Mouse (Mus musculus) brown adipose tissue, adult 24 weeks (tissue): ENCODE data around the gene Srms. TPM values are rescaled to one million over a fixed set of nuclear protein-coding genes. Genes with fewer than 3 reads are reported as not detected.
A peak's percentile ranks its signal among the peaks of the same experiment; 100 is the strongest.
"Not testable (repeated sequence)": the region's sequence is repeated elsewhere in the genome, so short reads cannot be mapped to it uniquely, and the experiment has no call there.

Source experiments
- H3K27ac ChIP-seq: fragments of 200-500 bp; replicated peaks from 2 replicates; pipeline ENCODE4 v1.5.1; 2012; ENCODE audit warnings: low read depth, mild to moderate bottlenecking, low read length
- H3K4me1 ChIP-seq: fragments of 200-500 bp; 2 replicates; pipeline ENCODE4 v1.6.1; 2012; ENCODE audit warnings: low read length, mixed read lengths; ENCODE audit not compliant: control insufficient read depth, insufficient read depth, insufficient read length
- H3K4me3 ChIP-seq: fragments of 200-500 bp; 2 replicates; pipeline ENCODE4 v1.5.1; 2012; ENCODE audit warnings: low read depth, mild to moderate bottlenecking, low read length, moderate library complexity; ENCODE audit not compliant: insufficient read depth
- polyA plus RNA-seq: library from polyadenylated mRNA; stranded (reverse); fragments of >200 nt; gene quantifications from 2 replicates; pipeline ENCODE4 v1.2.4, GENCODE M21; 2012; ENCODE audit not compliant: missing spikeins, insufficient read depth, insufficient read length

Gene Srms
- polyA plus RNA-seq, 1 experiment = 1.1 TPM

GRCm38 (mm10) chr2:181201606-181202005 lies 11.4 kb downstream of the Srms start:
- Histone ChIP-seq H3K27ac (no peak overlapping the region), H3K4me3 (no peak overlapping the region), H3K4me1 (no peaks in the 10 kb centered on the region)

- no peaks in the 10 kb centered on the region for H3K4me1 ChIP-seq
- H3K27ac ChIP-seq = no peak overlapping the region
- H3K4me3 ChIP-seq = no peak overlapping the region
These were observed 16.2 kb downstream of the Srms start for GRCm38 (mm10) chr2:181196628-181197300.

DNA sequence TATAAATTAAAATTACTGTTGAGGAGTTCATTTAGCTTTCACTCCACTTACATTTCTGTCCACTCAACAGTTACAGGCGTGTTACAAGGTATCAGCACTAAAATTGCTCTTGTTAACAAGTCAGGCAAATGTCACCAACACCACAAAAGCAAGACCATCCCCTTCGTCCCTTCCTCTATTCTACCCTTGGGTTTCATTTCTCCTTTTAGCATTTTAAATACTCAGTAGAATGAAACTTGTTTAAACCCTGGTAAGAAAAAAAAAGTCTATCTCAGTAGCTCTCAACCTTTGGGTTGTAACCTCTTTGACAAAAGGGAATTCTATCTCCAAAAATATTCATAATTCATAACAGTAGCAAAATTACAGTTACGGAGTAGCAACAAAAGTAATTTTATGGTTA lies 19.9 kb downstream of the Srms start:
- Histone ChIP-seq H3K4me3 (no peak overlapping the region), H3K4me1 (peaks cover 10% of the 10 kb centered on the region), H3K27ac (no peak overlapping the region)

- Histone ChIP-seq H3K4me1 (peaks cover 10% of the 10 kb centered on the region), H3K4me3 (no peak overlapping the region)
These were observed 21.0 kb downstream of the Srms start for GRCm38 (mm10) chr2:181191936-181192335.

DNA sequence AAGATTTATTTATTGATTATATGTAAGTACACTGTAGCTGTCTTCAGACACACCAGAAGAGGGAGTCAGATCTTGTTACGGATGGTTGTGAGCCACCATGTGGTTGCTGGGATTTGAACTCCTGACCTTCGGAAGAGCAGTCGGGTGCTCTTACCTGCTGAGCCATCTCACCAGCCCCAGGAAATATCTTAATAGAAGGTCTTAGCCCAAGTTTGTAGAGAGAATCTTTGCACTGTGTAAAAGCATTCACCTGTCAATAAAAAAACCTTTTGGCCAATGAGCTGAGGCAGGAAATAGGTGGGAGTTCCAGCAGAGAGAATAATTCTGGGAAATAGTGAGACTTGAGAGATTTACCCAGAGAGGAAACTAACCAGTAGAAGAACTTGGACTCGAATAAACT lies 21.6 kb downstream of the Srms start:
- H3K27ac ChIP-seq, H3K4me3 ChIP-seq: not testable (repeated sequence)
- H3K4me1 ChIP-seq = peaks cover 10% of the 10 kb centered on the region

More at GRCm38 (mm10) chr2:181191936-181192335, 21.0 kb downstream of the Srms start:
- no peak overlapping the region for H3K27ac ChIP-seq

GRCm38 (mm10) chr2:181189321-181189720 lies 23.7 kb downstream of the Srms start:
- Histone ChIP-seq H3K27ac (peak overlapping the region; percentile 99), H3K4me1 (peaks cover 10% of the 10 kb centered on the region), H3K4me3 (no peak overlapping the region)

DNA sequence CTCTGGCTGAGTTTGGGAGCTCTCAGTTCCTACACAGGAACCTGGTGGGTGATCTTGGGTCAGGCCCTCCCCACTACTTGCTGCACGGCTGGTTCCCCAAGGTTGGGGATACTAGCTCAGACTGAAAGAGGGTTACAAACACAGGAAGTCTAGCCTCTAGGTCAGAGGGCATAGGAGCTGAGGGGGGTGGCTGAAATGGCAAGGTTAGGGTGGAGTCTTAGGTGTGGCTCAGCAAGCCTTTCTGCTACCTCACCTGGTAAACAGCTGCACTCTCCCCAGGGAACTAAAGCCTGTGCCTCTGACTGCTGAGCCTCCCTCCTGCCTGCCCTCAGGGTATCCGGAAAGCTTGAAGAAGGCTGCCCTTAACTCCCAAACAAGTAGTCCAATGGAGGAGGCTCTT lies 24.3 kb downstream of the Srms start:
- H3K4me3 ChIP-seq = peak overlapping the region; percentile 16
- peak overlapping the region; percentile 99 for H3K27ac ChIP-seq
- peaks cover 10% of the 10 kb centered on the region for H3K4me1 ChIP-seq

DNA sequence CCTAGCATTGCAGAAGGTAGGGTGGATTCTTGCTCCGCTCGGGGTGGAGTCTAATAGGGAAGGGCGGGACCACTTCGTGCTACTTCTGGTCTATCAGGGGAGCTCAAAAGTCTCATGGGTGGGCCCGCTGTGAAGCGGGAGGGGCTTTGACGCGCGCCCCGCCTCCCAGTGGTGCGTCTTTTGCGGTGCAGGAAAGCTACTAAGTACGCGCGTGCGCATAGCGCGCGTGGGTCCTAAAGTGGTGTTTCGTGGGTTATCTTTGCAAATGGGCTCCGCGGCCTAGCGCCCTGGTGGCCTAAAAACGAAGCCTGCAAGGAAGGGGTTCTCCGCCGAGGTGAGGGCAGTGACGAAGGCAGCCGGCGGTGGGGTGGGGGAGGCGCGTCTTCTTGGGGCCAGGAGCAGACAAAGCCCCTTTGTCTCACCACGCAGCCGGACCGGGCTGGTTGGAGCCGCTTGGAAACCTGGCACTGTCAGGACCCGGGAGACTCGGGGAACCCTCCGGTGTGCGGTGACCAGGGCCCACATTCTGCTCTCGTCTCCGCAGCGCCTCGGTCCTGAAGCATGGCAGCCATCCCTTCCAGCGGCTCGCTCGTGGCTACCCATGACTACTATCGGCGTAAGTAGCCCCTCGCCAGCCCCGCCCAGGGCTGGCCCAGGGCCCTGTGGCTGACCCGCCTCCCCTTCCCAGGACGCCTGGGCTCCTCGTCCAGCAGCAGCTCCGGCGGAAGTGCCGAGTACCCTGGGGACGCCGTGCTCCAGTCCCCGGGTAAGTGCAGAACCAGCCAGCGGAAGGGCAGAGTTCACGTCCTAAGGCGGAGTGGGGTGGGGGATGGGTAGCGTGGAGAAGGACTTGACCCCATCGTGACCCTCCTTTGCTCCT lies 25.6 kb downstream of the Srms start, which contains the start of gene Ppdpf:
Gene Ppdpf (plus strand): TSS at position 127 of the 880 bp plus-strand sequence.
- peaks cover 10% of the 10 kb centered on the region for H3K4me1 ChIP-seq
- peak within 1 kb of the TSS; percentile 78 for H3K4me3 ChIP-seq
- H3K27ac ChIP-seq = peak within 1 kb of the TSS; percentile 99

DNA sequence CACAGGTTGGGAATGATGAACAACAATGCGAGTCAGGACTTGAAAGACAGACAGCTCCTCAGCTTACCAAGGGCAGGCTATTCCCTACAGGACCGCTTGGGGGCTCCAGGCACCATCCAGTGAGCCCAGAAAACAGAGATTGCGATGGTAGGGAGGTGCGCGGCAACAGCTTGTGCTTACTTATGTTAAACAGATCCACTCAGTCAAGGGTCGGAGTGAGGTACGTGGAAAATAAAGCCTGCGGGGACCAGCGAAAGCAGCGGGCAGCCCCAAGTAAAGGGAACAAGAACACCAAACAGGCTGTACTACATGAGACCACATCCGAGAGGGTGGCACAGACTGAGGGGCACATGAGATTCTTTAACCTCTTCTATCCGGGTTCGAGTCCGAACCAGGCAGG lies 26.4 kb downstream of the Srms start:
- Histone ChIP-seq H3K4me1 (peaks cover 10% of the 10 kb centered on the region), H3K27ac (peak overlapping the region; percentile 72), H3K4me3 (peak overlapping the region; percentile 78)

GRCm38 (mm10) chr2:181180898-181181297 lies 32.1 kb downstream of the Srms start:
- Histone ChIP-seq H3K27ac (no peak overlapping the region), H3K4me3 (no peak overlapping the region), H3K4me1 (no peaks in the 10 kb centered on the region)

DNA sequence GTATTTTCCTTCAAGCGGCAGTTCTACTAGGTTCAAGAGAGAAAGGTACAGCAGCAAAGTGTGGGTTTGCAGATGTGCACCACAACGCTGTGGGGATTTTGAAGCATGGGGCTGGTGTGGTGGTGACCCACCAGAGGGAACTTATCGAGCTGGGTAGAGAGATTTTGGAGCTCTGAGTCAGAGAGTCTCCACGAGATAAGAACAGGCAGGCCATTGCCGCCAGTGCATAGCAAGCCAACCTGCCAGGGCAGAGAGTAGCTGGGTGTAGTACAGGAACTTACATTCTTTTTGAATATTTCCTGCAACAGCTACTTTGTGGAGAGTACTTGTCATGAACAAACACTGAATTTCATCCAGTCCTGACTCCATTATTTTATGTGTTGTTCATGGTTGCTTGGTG lies 34.5 kb downstream of the Srms start:
- H3K4me3 ChIP-seq = no peak overlapping the region
- H3K27ac ChIP-seq = no peak overlapping the region
- H3K4me1 ChIP-seq = no peaks in the 10 kb centered on the region

DNA sequence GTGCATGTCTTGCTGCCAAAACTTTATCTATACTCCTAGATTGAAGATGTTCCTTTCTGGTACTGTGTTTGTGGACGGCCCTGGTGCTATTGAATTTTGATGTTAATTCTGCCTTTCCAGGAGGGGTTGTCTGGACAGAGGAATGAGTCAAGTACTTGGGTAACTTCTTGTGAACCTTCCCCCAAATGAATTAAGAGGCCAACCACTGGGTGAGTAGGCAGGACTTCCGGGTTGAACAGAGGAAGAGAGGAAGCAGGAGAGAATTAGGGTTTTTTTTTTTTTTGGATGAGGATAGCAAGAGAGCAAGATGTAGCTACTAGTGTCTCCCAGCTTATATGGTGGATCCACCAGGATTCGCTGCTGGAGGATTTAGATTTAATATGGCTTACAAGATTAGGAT lies 35.0 kb downstream of the Srms start:
- H3K4me1 ChIP-seq = no peaks in the 10 kb centered on the region
- H3K27ac ChIP-seq = no peak overlapping the region
- no peak overlapping the region for H3K4me3 ChIP-seq

GRCm38 (mm10) chr2:181174646-181175045 lies 38.3 kb downstream of the Srms start:
- H3K4me1 ChIP-seq = no peaks in the 10 kb centered on the region
- H3K4me3 ChIP-seq = no peak overlapping the region
- no peak overlapping the region for H3K27ac ChIP-seq

DNA sequence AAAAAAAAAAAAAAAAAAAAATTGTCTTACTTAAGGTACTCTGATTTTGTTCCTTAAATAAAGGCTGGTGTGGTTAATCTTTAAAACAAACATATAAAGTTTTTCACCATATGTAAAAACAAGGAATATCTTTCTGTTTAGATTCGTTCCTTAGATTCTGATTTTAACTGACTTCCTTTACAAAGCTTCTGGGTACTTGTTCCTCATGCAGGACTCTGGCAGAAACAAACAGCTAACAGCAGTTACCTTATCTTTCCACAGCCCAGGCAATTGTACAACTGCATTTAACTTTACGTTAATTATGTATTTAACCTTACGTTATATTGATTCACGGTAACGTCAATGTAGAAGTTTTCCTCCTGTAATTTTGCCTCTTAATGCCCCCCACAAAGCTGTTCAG lies 46.5 kb downstream of the Srms start:
- H3K27ac ChIP-seq = no peak overlapping the region
- H3K4me3 ChIP-seq = no peak overlapping the region
- H3K4me1 ChIP-seq = no peaks in the 10 kb centered on the region

GRCm38 (mm10) chr2:181160821-181161220 lies 52.2 kb downstream of the Srms start:
- Histone ChIP-seq H3K27ac (no peak overlapping the region), H3K4me1 (no peaks in the 10 kb centered on the region), H3K4me3 (no peak overlapping the region)

DNA sequence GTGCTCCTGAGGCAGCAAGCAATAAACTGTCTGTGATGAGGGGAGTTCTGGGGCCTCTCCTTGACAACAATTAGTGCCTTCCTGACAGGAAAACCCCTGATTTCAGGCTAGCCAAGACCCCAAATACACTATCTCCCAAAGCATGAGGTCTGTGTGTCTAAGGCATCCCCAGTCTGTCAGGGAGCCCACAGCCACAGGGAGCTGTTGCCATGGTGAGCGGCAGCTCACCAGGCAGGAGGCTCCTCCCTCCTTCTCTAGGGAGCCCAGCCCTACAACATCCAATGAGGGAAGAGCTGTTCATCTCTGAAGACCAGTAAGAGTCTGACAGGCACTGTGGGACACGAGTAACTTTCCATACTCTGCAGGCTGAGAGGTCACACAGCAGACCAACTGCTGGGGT lies 53.2 kb downstream of the Srms start:
- Histone ChIP-seq H3K4me3 (no peak overlapping the region), H3K27ac (no peak overlapping the region), H3K4me1 (no peaks in the 10 kb centered on the region)
